Mouse (Mus musculus) ES-Bruce4 (cell line): Measurements from ENCODE around the gene Zbtb9.

Source experiments
- CTCF ChIP-seq: IDR thresholded peaks from one replicate; pipeline ENCODE4 v1.8.1; 2011; ENCODE audit warnings: low read depth, low read length
- EP300 ChIP-seq: IDR thresholded peaks from 2 replicates; pipeline ENCODE4 v1.6.1; 2011; ENCODE audit warnings: low read depth, low read length; ENCODE audit not compliant: insufficient read depth

DNA sequence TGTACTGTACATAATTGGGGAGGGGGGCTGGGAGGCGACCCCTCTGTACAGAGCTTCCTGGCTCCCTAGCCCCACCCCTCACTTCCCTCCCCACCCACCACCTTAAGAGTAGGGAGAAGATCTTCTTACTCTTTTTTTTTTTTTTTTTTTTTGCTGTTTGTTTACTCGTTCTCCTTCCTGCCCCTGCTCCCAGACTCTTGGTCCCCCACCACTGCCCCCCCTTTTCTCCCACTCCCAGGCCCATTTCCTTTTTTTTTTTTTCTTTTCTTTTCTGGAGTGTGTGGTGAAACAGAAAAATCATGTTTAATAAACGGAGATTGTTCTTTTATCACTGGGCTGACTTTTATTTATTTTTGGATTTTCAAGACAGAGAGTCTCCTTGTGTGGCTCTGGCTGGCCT, 860 bp upstream of the Zbtb9 start:
- TF ChIP-seq CTCF: no peak
- no peak for TF ChIP-seq EP300
